Mouse (Mus musculus) stomach, postnatal 0 days (tissue): ENCODE data around the gene Gstm2.
"Not testable (repeated sequence)": the region's sequence is repeated elsewhere in the genome, so short reads cannot be mapped to it uniquely, and the experiment has no call there.

Experiments
- CTCF ChIP-seq: IDR thresholded peaks from 2 replicates; pipeline ENCODE4 v1.5.1; 2016; ENCODE audit warnings: antibody characterized with exemption, low read depth, mild to moderate bottlenecking, moderate library complexity
- EP300 ChIP-seq: optimal IDR thresholded peaks from 2 replicates; pipeline ENCODE3; 2016; ENCODE audit warnings: antibody characterized with exemption

GRCm38 (mm10) chr3:108020351-108021022, 34.2 kb upstream of the Gstm2 start:
- not testable (repeated sequence) for TF ChIP-seq CTCF, EP300
